Mouse (Mus musculus) lung, postnatal 25 days (tissue): ENCODE results near the gene Thsd4.

ENCODE experiments used
- DNase-seq: peaks from one replicate; pipeline ENCODE4 v3.0.0; 2022; ENCODE audit warnings: low spot score

Thsd4 gene

GRCm38 (mm10) chr9:60264586-60265325, 257.1 kb downstream of the Thsd4 start:
- peak; percentile 24 for DNase-seq

GRCm38 (mm10) chr9:60262515-60263140, 259.2 kb downstream of the Thsd4 start:
- no peak for DNase-seq

- DNase-seq: no peak
Measured at GRCm38 (mm10) chr9:60259626-60260025, 262.2 kb downstream of the Thsd4 start.

- DNase-seq: no peak
Measured at GRCm38 (mm10) chr9:60251765-60252164, 270.1 kb downstream of the Thsd4 start.

GRCm38 (mm10) chr9:60250403-60250802, 271.4 kb downstream of the Thsd4 start:
- DNase-seq: no peak

- DNase-seq: peak; percentile 10
Measured at GRCm38 (mm10) chr9:60247998-60248397, 273.8 kb downstream of the Thsd4 start.

GRCm38 (mm10) chr9:60244943-60245342, 276.9 kb downstream of the Thsd4 start:
- peak; percentile 59 for DNase-seq

GRCm38 (mm10) chr9:60243503-60243902, 278.3 kb downstream of the Thsd4 start:
- no peak for DNase-seq

GRCm38 (mm10) chr9:60237667-60238066, 284.2 kb downstream of the Thsd4 start:
- no peak for DNase-seq

- DNase-seq: no peak
Measured at GRCm38 (mm10) chr9:60236155-60236554, 285.7 kb downstream of the Thsd4 start.

- DNase-seq: no peak
Measured at GRCm38 (mm10) chr9:60234233-60235115, 287.4 kb downstream of the Thsd4 start.

- DNase-seq: no peak
Measured at GRCm38 (mm10) chr9:60231981-60232881, 289.6 kb downstream of the Thsd4 start.

GRCm38 (mm10) chr9:60229496-60229895, 292.4 kb downstream of the Thsd4 start:
- DNase-seq: no peak

GRCm38 (mm10) chr9:60227727-60228126, 294.1 kb downstream of the Thsd4 start:
- DNase-seq: no peak

- DNase-seq: no peak
Measured at GRCm38 (mm10) chr9:60226679-60227078, 295.2 kb downstream of the Thsd4 start.

GRCm38 (mm10) chr9:60226155-60226554, 295.7 kb downstream of the Thsd4 start:
- no peak for DNase-seq

- no peak for DNase-seq
Measured at GRCm38 (mm10) chr9:60225453-60225852, 296.4 kb downstream of the Thsd4 start.

- no peak for DNase-seq
Measured at GRCm38 (mm10) chr9:60224039-60224695, 297.7 kb downstream of the Thsd4 start.

- DNase-seq: no peak
Measured at GRCm38 (mm10) chr9:60220431-60220830, 301.4 kb downstream of the Thsd4 start.

- peak; percentile 41 for DNase-seq
Measured at GRCm38 (mm10) chr9:60218396-60218795, 303.4 kb downstream of the Thsd4 start.

- no peak for DNase-seq
Measured at GRCm38 (mm10) chr9:60216029-60216428, 305.8 kb downstream of the Thsd4 start.
